Mouse (Mus musculus): Measurements from ENCODE around the gene Jakmip3.

DNA sequence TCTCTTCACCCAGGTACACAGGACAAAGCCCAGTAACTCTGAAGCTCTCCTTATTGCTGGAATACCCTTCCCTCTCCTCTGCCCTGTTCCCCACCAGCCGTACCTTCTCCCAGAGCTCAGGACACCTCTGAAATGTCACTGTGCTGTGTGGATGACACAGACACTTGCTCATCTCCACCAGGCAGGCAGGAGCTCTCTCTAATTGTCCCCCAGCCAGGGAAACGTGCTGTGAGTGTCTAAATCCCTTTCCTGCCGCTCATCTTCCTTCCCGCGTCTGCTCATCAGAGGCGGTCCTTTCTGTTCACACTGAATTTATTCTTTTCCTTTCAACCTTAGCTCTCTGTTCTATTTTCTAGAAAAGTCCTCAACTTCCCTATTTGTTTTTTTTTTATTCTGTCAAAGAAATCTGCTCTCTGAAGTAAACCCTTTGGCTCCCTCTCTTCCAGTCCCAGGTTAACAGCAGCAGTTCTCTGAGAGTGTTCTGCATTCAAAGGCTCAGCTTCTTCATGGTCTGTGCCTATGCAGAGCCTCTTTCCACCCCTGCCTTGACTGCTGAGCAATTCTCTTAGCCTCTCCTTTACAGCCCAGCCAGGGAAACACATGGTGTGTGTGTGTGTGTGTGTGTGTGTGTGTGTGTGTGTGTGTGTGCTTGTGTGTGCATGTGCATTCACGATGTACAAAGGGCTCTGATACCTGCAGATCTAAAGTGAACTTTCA lies 69.4 kb downstream of the Jakmip3 start:
- TF ChIP-seq RAD21 (IDR thresholded peaks at IDR 0.05; ENCODE audit: low read depth, low read length): no peak
- no peak for TF ChIP-seq CTCF (IDR thresholded peaks at IDR 0.05 in 2 of 3, conservative IDR thresholded peaks at IDR 0.05 in 1 of 3; ENCODE audit: control insufficient read depth in 1 of 3, insufficient read depth in 1 of 3, low read depth in 2 of 3, low read length in 3 of 3, poor library complexity in 1 of 3, severe bottlenecking in 1 of 3)
- TF ChIP-seq ELF1 (IDR thresholded peaks at IDR 0.05; ENCODE audit: low read depth, low read length): no peak
- no peak for TF ChIP-seq TAL1 (IDR thresholded peaks at IDR 0.05; ENCODE audit: low read length)
- TF ChIP-seq EP300 (IDR thresholded peaks at IDR 0.05; ENCODE audit: low read depth in 1 of 2, low read length in 2 of 2): no peak
- no peak for TF ChIP-seq ZMIZ1 (IDR thresholded peaks at IDR 0.05; ENCODE audit: low read depth, low read length)
- no peak for TF ChIP-seq POLR2A (IDR thresholded peaks at IDR 0.05; ENCODE audit: control insufficient read depth in 1 of 2, insufficient read depth in 1 of 2, low read depth in 1 of 2, low read length in 2 of 2, poor library complexity in 1 of 2)
- no peak for TF ChIP-seq GATA1 (IDR thresholded peaks at IDR 0.05; ENCODE audit: low read depth, low read length)
- TF ChIP-seq BHLHE40 (IDR thresholded peaks at IDR 0.05; ENCODE audit: borderline replicate concordance, low read depth, low read length): no peak
- no peak for TF ChIP-seq RCOR1 (IDR thresholded peaks at IDR 0.05; ENCODE audit: low read depth, low read length)
- no peak for TF ChIP-seq USF1 (IDR thresholded peaks at IDR 0.05; ENCODE audit: low read depth, low read length)
- no peak for TF ChIP-seq MAFK (IDR thresholded peaks at IDR 0.05; ENCODE audit: borderline replicate concordance, low read depth, low read length)

Measured in MEL (cell line).